Mouse (Mus musculus) left cerebral cortex, postnatal 36 days (tissue): Measurements from ENCODE around the gene Uqcr11. TPM values are rescaled to one million over a fixed set of nuclear protein-coding genes. Genes with fewer than 3 reads are reported as not detected.

ENCODE experiments used
- DNase-seq, 2 experiments: peaks; one replicate each; pipeline ENCODE4 v3.0.0; 2021 to 2022; ENCODE audit warnings: low spot score in 2 of 2, mixed read lengths in 1 of 2
- intact Hi-C: fragments of 180-260 bp; cut with DNase I; formaldehyde crosslinking; loops from one replicate; pipeline ENCODE4 v1.15.1; 2025
- total RNA-seq, 2 experiments: library from RNA; stranded (reverse); gene quantifications; 2 replicates each; pipeline ENCODE4 v1.2.3; 2021

Uqcr11 gene
- total RNA-seq, 2 experiments from 2014 or later = 411 to 444 TPM

DNA sequence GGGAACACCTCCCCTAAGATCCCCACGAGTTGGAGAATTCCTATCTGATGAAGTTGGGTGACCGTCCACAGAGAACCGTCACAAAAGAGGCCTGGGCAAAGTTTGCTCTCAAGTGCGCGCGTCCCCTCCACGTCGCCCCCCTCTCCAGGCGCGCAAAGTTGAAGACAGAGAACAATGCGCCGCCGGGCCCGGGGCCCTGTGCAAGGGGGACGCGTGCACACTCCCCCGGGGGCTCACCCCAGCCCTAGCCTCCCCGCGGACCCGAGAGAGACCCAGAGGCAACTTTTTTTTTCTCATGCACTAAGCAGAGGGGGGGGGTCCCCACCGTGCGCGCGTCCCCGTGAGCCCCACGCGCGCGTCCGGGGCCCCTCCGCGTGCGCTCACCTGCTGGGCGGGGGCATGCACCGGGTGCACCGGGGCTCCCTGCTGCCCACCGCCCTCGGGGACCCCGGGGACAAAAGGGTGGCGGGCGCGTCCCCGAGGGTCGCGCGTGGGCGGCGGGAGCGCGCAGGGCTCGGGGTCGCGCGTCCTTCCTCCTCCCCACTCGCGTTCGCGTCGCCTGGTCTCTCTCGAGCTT is 26.4 kb upstream of the Uqcr11 start:
- intact Hi-C loops = loop anchor here (2.0 kb wide), 1 partner anchor 56 kb away; no protein-coding TSS in a partner anchor
- DNase-seq = no peak

DNA sequence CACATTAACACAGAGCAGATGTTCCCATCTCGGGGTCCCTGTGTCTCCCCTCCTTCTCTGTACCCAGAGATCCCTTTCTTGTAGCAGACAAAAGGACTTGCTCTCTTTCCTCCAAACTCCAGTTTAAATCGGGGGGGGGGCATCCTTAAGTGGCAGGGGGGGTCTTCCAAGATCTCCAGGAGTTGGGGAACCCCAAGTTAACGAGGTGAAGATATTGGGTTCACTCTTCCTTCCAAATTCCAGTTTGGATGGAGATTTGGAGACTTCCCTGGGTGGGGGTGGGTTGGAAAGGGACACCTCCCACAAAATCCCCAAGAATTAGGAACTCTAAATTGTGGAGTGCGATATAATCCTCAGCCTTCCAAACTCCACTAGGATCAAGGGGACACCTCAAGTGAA is 25.8 kb upstream of the Uqcr11 start:
- DNase-seq = no peak
- intact Hi-C loops = loop anchor here (2.0 kb wide), 1 partner anchor 56 kb away; no protein-coding TSS in a partner anchor

DNA sequence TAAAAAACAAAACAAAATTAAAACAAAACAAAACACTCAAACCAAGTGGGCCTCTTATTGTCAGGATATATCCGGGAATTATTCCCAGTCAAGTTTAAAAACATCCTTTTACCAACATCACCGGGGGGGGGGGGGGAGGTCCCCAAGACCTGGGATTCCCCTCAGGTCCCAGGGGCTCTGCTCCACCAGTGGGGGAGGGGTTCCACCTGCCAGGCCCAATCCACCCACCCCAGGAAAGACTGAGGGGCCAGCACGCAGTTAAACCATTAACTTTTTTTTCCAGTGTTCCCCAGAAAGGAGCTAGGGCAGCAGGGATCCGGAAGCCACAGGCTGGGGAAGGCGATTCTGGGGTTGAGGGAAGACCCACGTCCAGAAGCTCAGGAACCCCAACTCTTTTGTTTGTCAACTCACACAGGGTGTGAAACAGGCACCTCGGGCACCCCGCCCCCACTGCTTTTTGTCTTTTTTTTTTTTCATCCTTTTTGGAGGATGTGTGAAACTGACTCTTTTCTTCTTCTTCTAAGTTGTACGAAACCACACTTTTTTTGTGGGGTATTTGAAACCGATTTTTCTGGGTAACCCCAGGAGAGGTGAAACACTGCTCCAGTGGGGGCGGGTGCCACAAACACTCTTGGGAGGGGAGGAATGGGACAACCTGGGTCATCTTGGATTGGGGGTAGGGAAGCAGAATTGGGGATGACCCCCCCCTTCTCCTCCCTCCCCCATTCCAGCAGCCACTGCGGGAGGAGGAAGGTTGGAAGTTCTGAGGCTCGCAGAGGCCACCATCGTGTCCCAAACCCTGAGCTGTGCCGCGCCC is 25.1 kb upstream of the Uqcr11 start:
- intact Hi-C loops = loop anchor here (2.0 kb wide), 1 partner anchor 55 kb away; no protein-coding TSS in a partner anchor
- DNase-seq = no peak

DNA sequence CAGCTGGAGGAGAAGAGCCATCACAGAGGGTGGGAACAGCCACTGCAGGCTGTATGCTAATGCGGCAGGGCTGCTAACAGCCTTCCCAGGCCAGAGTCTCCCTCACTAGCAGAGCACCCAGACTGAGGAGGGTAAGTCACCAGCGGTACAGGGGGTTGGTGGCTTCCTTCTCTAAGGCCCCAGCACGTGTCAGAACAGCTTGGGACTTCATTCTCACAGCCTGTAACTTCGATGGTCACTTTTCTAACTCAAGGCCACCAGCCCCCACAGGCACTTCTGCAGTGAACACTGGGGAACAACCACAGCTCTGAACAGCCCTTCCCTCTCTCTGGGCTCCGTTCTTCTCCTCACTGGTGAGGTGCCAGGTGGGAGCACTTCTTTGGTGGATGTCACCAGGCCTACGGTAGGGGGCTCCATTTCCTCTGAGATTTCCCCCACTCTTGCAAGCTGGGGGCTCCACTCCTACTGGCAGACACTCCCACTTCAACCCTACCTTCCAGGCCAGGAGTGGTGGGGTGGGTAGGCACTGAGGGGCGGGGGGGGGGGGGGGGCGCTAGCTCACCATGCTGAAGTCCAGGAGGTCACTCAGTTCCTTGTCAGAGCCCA is 23.8 kb upstream of the Uqcr11 start:
- no peak for DNase-seq
- intact Hi-C loops = no loop called here

DNA sequence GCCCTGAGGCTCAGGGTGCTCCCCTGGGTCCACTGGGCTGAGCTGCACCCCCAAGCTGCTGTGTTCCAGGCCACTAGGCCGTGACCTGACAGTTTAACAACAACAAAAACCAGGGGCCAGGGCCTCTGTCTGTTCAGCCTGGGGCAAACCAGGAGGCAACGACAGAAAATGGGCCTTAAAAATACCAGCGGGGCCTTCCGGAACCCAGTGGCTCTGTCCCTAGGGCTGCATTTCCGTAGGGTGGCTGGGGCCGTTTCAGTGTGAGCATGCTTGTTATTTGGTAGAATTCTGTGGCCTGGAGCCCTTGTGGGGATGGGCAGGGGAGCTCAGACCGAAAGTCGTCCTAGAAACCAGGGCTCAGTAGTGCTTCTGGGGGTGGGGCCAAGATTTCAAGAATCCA is 23.2 kb upstream of the Uqcr11 start:
- intact Hi-C loops = no loop called here
- no peak for DNase-seq

DNA sequence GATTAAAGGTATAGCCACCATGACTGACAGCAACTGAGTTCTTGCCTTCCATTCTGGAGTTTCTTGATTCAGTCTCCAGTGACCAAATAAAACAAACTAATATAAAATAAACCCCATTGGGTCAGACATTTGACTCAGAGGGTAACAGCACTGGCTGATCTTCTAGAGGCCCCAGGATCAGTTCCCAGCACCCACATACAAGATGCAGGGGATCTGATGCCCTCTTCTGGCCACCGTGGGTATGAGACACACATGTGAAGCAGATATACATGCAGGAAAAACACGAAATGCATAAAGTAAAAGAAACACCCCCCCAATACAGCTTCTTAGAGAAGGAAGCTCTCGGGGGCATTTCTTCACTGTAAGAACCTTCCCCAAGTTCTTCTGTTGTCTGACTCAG is 18.4 kb upstream of the Uqcr11 start:
- intact Hi-C loops = no loop called here
- no peak for DNase-seq

DNA sequence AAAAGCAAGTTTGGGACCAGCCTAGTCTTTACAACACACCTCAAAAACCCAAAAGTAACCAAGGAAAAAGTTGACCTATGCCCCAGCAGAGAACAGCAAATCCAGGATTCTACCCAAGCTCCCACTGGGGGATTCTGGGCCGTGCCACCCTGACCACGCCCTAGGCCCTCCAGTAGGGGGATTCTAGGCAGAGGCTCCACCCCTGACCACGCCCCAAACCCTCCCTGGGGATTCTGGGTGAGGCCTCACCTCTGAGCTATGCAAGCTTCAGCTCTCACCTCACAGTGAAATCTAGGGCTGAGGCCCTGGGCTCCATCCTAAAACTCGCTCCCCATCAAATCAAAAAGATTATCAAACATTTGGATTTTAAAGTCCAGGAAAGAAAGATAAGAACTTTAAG is 16.9 kb upstream of the Uqcr11 start:
- intact Hi-C loops = no loop called here
- DNase-seq = no peak

DNA sequence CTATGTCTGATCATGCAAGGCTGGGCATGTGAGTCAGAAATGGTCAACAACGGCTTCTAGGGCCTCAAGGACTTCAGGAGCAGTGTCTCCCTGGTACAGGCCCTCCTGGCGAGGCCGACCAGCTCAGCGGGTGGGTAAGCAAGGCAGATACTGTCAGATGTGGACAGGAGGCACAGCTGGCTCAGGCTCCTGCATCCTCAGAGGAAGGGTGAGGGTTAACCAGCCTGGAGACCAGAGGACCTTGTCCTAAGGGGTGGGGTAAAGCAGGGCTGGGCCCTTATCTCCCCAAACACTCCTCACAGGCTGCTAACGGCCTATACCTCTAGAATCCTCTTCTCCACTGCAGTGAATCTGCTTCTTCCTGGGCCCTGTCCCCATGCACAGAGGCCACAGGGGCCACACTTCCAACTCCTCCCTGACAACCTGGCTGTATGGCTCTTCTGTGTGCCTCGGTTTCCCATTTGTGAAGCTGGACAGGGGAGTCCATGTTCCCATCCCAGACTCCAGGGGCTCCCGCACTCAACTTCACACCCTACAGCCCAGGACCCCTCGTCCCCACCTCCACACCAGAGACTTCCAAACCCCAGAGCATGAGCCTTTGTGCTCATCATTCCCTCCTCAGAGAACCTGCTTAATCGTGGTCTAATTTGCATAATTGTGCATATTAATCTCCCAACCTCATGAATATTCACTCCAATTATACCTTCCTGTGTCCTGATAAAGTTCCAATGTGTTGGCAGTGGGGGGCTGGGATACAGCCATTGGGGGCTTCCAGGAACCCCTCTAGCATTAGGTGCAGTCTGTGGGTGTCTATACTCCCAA is 15.2 kb upstream of the Uqcr11 start:
- no peak for DNase-seq
- intact Hi-C loops = no loop called here

DNA sequence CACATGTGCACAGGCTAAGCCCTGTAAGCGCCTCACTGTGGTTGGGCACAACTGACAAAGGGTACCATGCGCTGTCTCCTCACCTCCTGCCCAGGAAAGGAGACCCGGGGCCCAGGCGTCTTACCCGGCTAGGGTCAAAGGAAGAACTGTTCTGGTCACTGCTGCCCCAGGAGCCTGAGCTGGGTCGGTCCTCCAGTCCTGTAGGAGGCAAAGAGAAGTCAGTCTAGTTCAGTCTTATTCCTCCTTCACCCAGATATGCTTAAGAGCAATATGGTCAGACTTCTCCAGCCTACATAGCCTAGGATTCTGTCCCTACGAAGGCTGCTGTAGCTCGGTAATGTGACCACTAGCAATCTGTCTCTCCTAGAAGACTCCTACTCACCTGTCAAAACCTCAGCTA is 14.6 kb upstream of the Uqcr11 start:
- DNase-seq = no peak
- intact Hi-C loops = no loop called here

DNA sequence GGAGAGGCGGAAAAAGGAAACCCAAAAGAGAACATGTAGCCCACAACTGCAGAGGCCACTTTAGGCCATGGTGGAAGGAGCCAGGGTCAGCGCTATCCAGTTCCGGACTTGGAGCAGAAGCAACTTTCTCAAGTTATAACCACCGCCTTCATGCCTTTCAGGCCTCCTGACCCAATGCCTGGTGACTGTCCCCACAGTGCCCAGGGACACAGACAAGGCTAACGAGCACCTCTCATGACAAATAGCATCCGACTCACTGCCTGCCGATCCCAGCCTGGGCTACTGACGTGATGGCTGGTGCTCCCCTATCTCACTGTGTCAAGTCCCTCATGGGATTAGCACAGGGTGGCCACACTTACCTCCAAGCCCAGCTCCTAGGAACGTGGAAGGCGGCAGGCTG is 14.1 kb upstream of the Uqcr11 start:
- intact Hi-C loops = no loop called here
- no peak for DNase-seq

DNA sequence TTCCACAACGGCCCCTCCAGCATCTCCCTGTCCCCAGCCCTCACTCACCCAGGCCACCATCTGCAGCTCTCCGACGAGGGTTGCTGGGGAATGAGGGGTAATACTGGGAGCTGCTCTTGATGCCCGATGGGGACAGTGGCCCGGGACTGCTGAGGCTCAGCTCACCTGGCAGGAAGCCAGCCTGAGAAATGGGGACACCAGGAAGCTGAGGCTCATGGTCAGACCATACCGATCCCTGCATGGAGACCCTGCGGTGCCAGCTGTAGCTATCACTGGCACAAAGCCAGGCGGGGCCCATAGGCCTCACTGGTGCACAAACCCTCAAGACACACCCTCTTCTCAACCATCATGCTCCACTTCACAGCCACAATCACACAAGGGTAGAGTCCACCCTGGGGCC is 12.8 kb upstream of the Uqcr11 start:
- intact Hi-C loops = no loop called here
- DNase-seq = no peak

DNA sequence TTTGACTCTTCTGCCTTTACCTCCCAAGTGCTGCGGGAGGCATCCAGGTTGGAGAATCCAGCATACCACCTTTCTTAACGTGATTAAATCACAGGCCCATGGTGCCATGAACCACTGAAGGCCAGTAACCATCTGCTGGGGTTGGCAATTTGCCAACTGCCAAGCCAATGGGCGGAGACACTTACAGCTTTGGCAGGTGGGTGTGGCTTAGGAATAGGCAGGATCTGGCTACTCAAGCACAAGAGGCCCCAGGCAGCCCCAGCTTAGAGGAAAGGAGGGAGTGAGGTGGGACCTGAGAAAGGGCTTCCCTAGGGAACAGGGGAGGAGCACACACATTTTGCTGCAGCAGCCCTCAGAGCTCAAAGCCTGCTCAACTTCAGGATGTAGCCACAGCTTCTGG is 11.7 kb upstream of the Uqcr11 start:
- intact Hi-C loops = no loop called here
- no peak for DNase-seq

DNA sequence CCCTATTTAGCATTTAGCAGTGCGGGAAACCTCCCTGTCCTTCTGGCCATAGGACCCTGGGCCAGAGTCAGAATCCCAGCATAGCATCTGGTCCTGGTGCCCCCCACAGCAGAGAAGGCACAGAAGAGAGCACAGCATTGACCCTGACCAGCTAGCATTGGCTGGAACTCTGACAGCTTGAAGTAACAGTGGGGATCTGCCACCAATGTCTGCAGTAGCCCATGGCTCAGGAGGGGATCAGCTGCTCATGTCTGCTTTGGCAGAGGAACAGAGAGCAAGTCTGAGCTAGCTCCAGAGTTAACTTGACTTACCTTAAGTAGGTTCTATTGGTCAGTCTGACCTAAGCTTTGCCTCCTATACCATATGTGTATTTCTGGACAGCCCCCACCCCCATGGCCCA is 11.2 kb upstream of the Uqcr11 start:
- intact Hi-C loops = no loop called here
- no peak for DNase-seq

DNA sequence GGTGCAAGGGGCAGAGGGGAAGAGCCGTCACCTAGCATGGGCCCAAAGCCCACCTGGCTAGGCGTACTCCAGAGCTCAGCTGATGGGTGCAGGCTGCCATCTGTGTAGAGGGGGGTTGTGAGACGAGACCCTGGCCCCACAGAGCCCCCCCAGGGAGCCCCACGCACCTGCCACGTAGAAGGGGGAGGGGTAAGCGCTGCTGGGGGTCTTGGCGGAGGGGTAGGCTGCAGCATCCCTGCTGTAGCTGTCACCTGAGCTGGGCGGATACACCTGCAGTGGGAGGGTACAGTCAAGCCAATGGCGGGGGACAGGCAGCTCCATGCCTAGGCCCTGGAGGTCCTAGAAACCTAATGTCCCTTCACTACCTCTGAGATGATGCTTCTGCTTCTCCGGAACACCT is 10.7 kb upstream of the Uqcr11 start:
- intact Hi-C loops = no loop called here
- no peak for DNase-seq

DNA sequence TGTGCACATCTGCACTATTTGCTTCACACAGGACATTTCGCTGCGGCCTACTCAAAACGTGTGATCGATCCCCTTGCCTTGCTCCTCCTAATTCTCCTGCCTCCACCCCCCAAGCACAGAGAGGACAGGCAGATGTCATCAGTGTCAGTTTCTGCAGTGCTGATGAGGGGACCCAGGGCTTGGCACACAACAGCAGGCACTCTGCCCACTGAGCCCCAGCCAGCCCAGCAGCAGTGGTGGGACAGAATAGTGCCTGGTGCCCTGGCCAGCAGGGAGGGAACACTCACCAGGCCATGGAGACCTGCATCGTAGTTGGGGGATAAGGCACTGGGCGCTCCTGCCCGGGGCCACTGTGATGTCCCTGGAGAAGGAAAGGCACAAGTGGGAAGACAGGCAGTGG is 8.9 kb upstream of the Uqcr11 start:
- intact Hi-C loops = no loop called here
- DNase-seq = no peak

DNA sequence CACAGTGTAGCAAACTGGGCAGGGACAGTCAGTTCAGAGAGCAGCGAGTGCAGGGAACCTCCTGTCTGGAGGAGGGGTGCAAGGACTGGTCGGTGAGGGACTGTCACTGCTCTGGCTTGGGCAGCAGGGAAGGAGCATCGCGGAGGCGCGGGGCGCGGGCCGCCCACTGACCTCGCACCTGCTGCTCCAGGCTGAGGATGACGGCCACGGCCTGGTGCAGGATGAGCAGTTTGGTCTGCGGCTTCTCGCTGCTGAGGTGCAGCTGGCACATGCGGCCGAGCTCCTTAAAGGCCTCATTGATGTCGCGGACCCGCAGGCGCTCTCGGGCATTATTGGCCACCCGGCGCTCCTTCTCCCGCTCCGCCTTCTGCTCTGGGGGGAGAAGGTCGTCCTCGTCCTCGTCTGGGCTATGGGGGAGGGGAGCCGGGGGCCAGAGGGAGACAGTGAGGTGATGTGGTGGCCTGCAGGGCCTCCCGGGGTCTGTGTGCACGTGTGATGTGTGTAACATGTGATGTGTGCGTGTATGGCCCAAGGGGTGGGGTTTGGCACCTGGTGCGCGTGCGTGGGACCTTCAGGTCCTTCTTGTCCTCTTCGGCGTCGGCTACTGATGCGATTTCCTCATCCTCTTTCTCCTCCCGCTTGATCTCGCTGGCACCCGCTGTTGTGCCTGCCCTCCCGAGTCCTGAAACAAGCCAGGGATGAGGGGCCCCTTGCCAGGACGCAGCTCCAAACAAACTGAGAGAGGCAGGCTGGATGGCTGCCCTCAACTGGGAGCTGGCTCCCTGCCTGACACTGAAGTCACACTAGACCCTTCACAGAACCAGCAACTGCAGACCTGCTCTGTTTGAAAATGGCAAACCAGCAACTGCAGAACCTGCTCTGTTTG is 6.3 kb upstream of the Uqcr11 start:
- peak; percentile 54 to 58 for DNase-seq
- intact Hi-C loops = no loop called here

DNA sequence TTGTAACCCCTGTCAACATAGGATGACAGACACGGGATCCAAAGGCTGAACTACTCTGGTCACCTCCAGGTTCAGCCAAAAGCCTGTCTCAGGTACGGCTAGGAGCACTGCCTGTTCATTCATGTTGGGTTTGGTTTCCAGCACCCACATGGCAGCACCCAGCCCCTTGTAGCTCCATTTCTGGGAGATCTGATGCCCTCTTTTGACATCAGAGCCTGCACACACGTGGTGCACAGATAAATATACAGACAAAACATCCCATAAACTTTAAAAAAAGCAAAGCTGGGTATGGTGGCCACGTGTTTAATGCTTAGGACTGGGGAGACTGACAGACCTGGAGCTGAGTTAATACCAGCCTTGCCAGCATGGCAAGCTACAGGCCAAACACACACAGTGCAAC is 1.3 kb upstream of the Uqcr11 start:
- no peak for DNase-seq
- intact Hi-C loops = no loop called here

DNA sequence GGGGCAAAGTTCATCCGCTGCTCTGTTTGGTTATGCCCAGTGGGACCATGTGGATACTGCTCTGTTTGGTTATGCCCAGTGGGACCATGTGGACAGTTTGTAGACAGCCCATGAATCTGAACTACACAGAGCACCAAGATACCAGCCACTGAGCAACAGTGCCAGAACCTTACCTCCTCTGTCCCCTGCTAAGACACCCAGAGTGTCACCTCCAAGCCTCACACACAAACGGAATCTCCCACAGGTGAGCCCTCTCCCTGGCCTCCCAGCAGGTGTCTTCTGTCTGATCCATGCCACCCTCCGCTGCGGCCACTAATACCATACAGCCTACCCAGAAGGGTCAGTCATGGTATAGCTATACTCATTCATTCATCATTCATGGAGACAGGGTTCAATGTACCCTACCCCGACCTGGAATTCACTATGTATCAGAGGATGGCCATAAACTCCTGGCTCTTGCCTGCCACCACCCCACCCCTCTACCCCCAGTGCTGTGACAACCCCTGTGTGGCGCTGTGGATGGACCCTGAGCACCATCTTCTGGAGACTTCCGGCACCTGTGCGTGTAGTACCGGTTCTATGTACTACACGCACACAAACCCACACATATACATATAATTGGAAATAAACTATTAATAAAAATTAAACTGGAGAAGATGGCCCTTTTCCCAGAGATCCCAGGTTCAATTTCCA is 1.0 kb downstream of the Uqcr11 start:
- intact Hi-C loops = no loop called here
- no peak for DNase-seq
